Mouse (Mus musculus) ES-E14 (cell line): ENCODE results near the gene Klhl18. TPM values are rescaled to one million over a fixed set of nuclear protein-coding genes. Genes with fewer than 3 reads are reported as not detected.
"Not testable (repeated sequence)": the region's sequence is repeated elsewhere in the genome, so short reads cannot be mapped to it uniquely, and the experiment has no call there.

Source experiments
- DNase-seq: peaks from one replicate; pipeline ENCODE4 v3.0.0-alpha.2; 2013; ENCODE audit warnings: low read depth, low spot score
- H3K27ac ChIP-seq: 2 replicates; pipeline ENCODE4 v1.5.1; 2012; ENCODE audit warnings: low read depth, mild to moderate bottlenecking, low read length, moderate library complexity, mixed read lengths; ENCODE audit not compliant: poor library complexity, insufficient read depth, severe bottlenecking
- H3K36me3 ChIP-seq: 2 replicates; pipeline ENCODE4 v1.6.1; 2012; ENCODE audit warnings: mild to moderate bottlenecking, low read length, moderate library complexity, mixed read lengths; ENCODE audit not compliant: control insufficient read depth, poor library complexity, insufficient read depth, severe bottlenecking
- H3K4me1 ChIP-seq, 2 experiments: fragments of 150-350 bp in 1 of 2; sonication (generic) in 1 of 2; 2 replicates each; pipeline ENCODE4 v1.6.1; 2012; ENCODE audit warnings: low read length in 2 of 2, mild to moderate bottlenecking in 1 of 2, mixed read lengths in 1 of 2; ENCODE audit not compliant: control insufficient read depth in 2 of 2, insufficient read depth in 2 of 2, poor library complexity in 1 of 2
- H3K4me3 ChIP-seq, 2 experiments: fragments of 150-350 bp in 1 of 2; sonication (generic) in 1 of 2; 2 replicates each; pipeline ENCODE4 v1.5.1; 2012; ENCODE audit warnings: low read length in 2 of 2, low read depth in 1 of 2, mild to moderate bottlenecking in 1 of 2, mixed read lengths in 1 of 2; ENCODE audit not compliant: insufficient read depth in 1 of 2, poor library complexity in 1 of 2, severe bottlenecking in 1 of 2
- H3K9ac ChIP-seq: 2 replicates; pipeline ENCODE4 v1.6.1; 2012; ENCODE audit warnings: low read depth, mild to moderate bottlenecking, low read length, mixed read lengths; ENCODE audit not compliant: poor library complexity, insufficient read depth, severe bottlenecking
- H3K9me3 ChIP-seq: fragments of 150-350 bp; sonication (generic); 2 replicates; pipeline ENCODE4 v1.6.1; 2012; ENCODE audit warnings: low read depth, mild to moderate bottlenecking, low read length; ENCODE audit not compliant: control insufficient read depth, insufficient read depth
- CHD2 ChIP-seq: IDR thresholded peaks from 2 replicates; pipeline ENCODE4 v1.6.1; 2014; ENCODE audit warnings: mild to moderate bottlenecking, low read depth, low read length, inconsistent platforms
- HCFC1 ChIP-seq: IDR thresholded peaks from 2 replicates; pipeline ENCODE4 v1.6.1; 2012; ENCODE audit warnings: low read length, inconsistent platforms, borderline replicate concordance; ENCODE audit not compliant: insufficient read depth
- MAFK ChIP-seq: IDR thresholded peaks from 2 replicates; pipeline ENCODE4 v1.6.1; 2014; ENCODE audit warnings: mild to moderate bottlenecking, low read depth, low read length, inconsistent platforms; ENCODE audit not compliant: insufficient read depth
- ZC3H11A ChIP-seq: IDR thresholded peaks from 2 replicates; pipeline ENCODE4 v1.6.1; 2012; ENCODE audit warnings: low read depth, mild to moderate bottlenecking, inconsistent platforms, low read length, borderline replicate concordance
- ZNF384 ChIP-seq: IDR thresholded peaks from 2 replicates; pipeline ENCODE4 v1.6.1; 2012; ENCODE audit warnings: low read depth, low read length, inconsistent platforms
- in situ Hi-C, 2 experiments: fragments of 600-800 bp; cut with MboI; formaldehyde crosslinking; loops; one replicate each; pipeline ENCODE4 v1.15.1; 2025; ENCODE audit warnings: low sequenced_read_pairs in 2 of 2, inconsistent platforms in 1 of 2; ENCODE audit not compliant: unreplicated experiment in 2 of 2
- total RNA-seq: library from RNA; depleted of rRNA; stranded (reverse); fragments of 300-350 nt; gene quantifications from 2 replicates; pipeline ENCODE4 v1.2.3, GENCODE M21; 2012

Gene Klhl18
- total RNA-seq, 1 experiment = 4.7 TPM

DNA sequence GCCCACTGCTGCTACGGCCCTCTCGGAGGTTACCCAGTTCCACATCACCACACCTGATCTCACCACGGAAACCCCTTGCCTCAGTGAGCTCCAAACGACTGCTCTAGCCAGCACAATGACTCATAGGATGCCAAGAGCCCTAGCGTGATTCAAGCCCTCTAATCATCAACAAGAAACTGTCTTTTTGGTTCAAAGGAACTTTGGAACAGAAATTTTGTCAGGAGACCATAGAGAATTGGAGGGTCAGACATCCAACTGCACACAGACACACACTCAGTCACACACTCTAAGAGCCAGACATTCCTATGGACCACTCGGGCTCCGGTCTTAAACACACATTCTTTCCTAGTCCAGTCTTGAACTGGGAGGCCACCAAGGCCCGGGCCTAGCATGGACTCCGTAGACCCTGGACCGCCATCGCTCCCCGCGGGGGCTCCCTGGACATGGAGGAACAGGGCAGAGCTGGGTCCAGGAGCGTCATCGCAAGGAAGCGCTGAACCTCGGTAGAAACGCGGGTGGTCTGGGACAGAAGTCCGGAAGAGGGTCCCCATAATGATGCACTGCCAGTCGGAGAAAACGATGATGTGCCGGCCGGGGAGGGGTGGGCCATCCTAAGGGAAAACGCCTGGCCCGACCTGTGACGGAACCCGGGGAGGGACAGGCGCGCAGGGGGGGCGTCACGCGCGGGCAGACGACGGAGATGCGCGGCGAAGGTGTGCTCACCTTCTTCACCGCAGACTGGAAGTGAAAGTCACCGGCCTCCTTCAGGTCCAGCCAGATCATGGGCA lies 69.0 kb downstream of the Klhl18 start:
- Histone ChIP-seq H3K9ac (peak overlapping the region; percentile 95), H3K9me3 (no peaks in the 10 kb centered on the region), H3K36me3 (no peaks in the 10 kb centered on the region), H3K4me1 (no peaks in the 10 kb centered on the region; a peak in 2 of 4 replicates), H3K27ac (peak overlapping the region; percentile 40; the same call in 1 of the 2 replicates), H3K4me3 (peak overlapping the region; percentile 83 to 97)
- DNase-seq = no peak
- in situ Hi-C loops = no loop called here
- TF ChIP-seq CHD2 (no peak), MAFK (no peak), ZC3H11A (no peak), ZNF384 (no peak), HCFC1 (no peak)

DNA sequence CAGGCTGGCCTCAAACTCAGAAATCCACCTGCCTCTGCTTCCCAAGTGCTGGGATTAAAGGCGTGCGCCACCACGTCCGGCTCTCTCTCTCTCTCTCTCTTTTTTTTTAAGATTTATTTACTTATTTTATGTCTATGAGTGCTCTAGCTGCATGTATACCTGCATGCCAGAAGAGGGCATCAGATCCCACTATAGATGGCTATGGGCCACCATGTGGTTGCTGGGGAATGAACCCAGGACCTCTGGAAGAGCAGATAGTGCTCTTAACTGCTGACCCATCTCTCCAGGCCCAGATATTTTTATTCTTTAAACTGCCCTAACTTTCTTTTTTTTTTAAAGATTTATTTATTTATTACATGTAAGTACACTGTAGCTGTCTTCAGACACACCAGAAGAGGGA lies 73.3 kb downstream of the Klhl18 start:
- H3K36me3 ChIP-seq, H3K4me1 ChIP-seq, in situ Hi-C loops, H3K4me3 ChIP-seq, H3K9ac ChIP-seq, H3K9me3 ChIP-seq, DNase-seq, H3K27ac ChIP-seq: not testable (repeated sequence)

- TF ChIP-seq HCFC1 = no peak
- TF ChIP-seq ZNF384 = no peak
- TF ChIP-seq MAFK = no peak
- no peak for TF ChIP-seq CHD2
- no peak for TF ChIP-seq ZC3H11A
- Histone ChIP-seq H3K36me3 (no peaks in the 10 kb centered on the region), H3K9ac (no peak overlapping the region), H3K9me3 (no peaks in the 10 kb centered on the region), H3K4me3 (no peak overlapping the region), H3K4me1 (peaks cover 0 to 7% of the 10 kb centered on the region in 2 experiments; a peak in 2 of 4 replicates), H3K27ac (no peak overlapping the region)
- in situ Hi-C loops = no loop called here
- DNase-seq = no peak
Observed at GRCm38 (mm10) chr9:110402731-110403130, 73.8 kb downstream of the Klhl18 start.

DNA sequence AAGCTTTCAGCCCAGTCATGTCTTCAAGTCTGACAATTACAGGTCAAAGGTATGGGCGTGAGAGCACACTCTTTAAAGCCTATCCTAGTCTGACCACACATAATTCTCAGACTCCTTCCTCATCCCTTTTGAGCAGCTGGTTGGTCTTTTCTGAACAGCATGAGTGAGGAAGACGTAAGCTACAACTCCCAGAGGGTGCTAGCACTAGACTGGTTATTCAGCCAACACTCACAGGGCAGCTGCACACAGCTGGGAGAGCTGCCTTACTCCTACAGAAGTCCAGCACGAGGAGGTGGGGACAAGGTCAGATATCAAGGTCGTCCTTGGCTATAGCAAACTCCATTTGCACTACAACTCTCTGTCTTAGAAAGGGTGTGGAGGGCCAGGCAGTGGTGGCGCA lies 75.8 kb downstream of the Klhl18 start:
- DNase-seq = no peak
- no peak overlapping the region for H3K27ac ChIP-seq

More for the DNA sequence above, 75.8 kb downstream of the Klhl18 start:
- Histone ChIP-seq H3K9ac (no peak overlapping the region), H3K4me1 (peaks cover 0 to 7% of the 10 kb centered on the region in 2 experiments; a peak in 2 of 4 replicates), H3K9me3 (no peaks in the 10 kb centered on the region), H3K4me3 (no peak overlapping the region), H3K36me3 (peaks cover 4% of the 10 kb centered on the region; the same call in 1 of the 2 replicates)
- TF ChIP-seq ZC3H11A (no peak), HCFC1 (no peak), ZNF384 (no peak), MAFK (no peak), CHD2 (no peak)
- in situ Hi-C loops = no loop called here
